Mouse (Mus musculus) neural tube, embryonic 11.5 days (tissue): Measurements from ENCODE around the gene Zscan2. TPM values are rescaled to one million over a fixed set of nuclear protein-coding genes. Genes with fewer than 3 reads are reported as not detected.

Experiments
- ATAC-seq: fragments of 200-750 bp; cut with Nextera tagmentation; 2 replicates; pipeline ENCODE4 v1.8.0; 2017; ENCODE audit warnings: moderate number of reproducible peaks, mild to moderate bottlenecking, moderate TSS enrichment, moderate library complexity; ENCODE audit not compliant: insufficient read depth, low FRiP score, low TSS enrichment
- DNase-seq: peaks from one replicate; pipeline ENCODE4 v3.0.0-alpha.2; 2015; ENCODE audit warnings: low spot score
- H3K27ac ChIP-seq: fragments of 300-500 bp; sonication (generic); 2 replicates; pipeline ENCODE4 v1.5.1; 2014; ENCODE audit warnings: low read depth, mild to moderate bottlenecking, low read length
- H3K27me3 ChIP-seq: fragments of 300-500 bp; sonication (generic); 2 replicates; pipeline ENCODE4 v1.6.1; 2014; ENCODE audit warnings: mild to moderate bottlenecking, low read length, mixed read lengths; ENCODE audit not compliant: control insufficient read depth, insufficient read depth
- H3K36me3 ChIP-seq: fragments of 300-500 bp; sonication (generic); 2 replicates; pipeline ENCODE4 v1.6.1; 2014; ENCODE audit warnings: mild to moderate bottlenecking, low read length, moderate library complexity, mixed read lengths; ENCODE audit not compliant: control insufficient read depth, insufficient read depth
- H3K4me1 ChIP-seq: fragments of 300-500 bp; sonication (generic); 2 replicates; pipeline ENCODE4 v1.6.1; 2014; ENCODE audit warnings: low read length, mixed read lengths; ENCODE audit not compliant: control insufficient read depth, insufficient read depth
- H3K4me2 ChIP-seq: fragments of 300-500 bp; sonication (generic); 2 replicates; pipeline ENCODE4 v1.6.1; 2014; ENCODE audit warnings: low read depth, mild to moderate bottlenecking, moderate library complexity
- H3K4me3 ChIP-seq: fragments of 300-500 bp; sonication (generic); 2 replicates; pipeline ENCODE4 v1.5.1; 2014; ENCODE audit warnings: low read depth, low read length
- H3K9ac ChIP-seq: fragments of 300-500 bp; sonication (generic); 2 replicates; pipeline ENCODE4 v1.6.1; 2014; ENCODE audit warnings: mild to moderate bottlenecking, low read length
- H3K9me3 ChIP-seq: fragments of 300-500 bp; sonication (generic); 2 replicates; pipeline ENCODE4 v1.6.1; 2016; ENCODE audit warnings: low read length; ENCODE audit not compliant: control insufficient read depth
- WGBS: fragments of 180-500 bp; shearing (Covaris S2); extraction: QIAGEN DNeasy Blood & Tissue Kit; methylation state at CpG from one replicate; pipeline ENCODE4 v1.1.7; 2014; 5-methylcytosine and 5-hydroxymethylcytosine counted together
- polyA plus RNA-seq: library from polyadenylated mRNA; unstranded; fragments of >200 nt; fragmentation: Nextera tagmentation; extraction: Ambion mirVana; gene quantifications from 2 replicates; pipeline ENCODE4 v1.2.1, GENCODE M21; 2014

Zscan2 gene
- polyA plus RNA-seq, 1 experiment from 2014 or later: 4.9 TPM

- Histone ChIP-seq H3K9ac (no peak overlapping the region), H3K4me3 (no peak overlapping the region), H3K4me1 (no peaks in the 10 kb centered on the region), H3K4me2 (no peak overlapping the region), H3K27ac (no peak overlapping the region), H3K27me3 (no peaks in the 10 kb centered on the region), H3K36me3 (peaks cover 5% of the 10 kb centered on the region; the same call in 1 of the 2 replicates), H3K9me3 (no peaks in the 10 kb centered on the region)
- DNase-seq (no peak), ATAC-seq (no peak)
- 78% methylated on average over 1 of the region's 1 CpGs for WGBS
These were observed 3.4 kb downstream of the Zscan2 start for GRCm38 (mm10) chr7:80864151-80864550.

- H3K9ac ChIP-seq: no peak overlapping the region
- no peaks in the 10 kb centered on the region for H3K4me1 ChIP-seq
- no peak overlapping the region for H3K4me2 ChIP-seq
- H3K4me3 ChIP-seq: no peak overlapping the region
- WGBS: 88% methylated on average over 8 of the region's 8 CpGs
- H3K27ac ChIP-seq: no peak overlapping the region
- peaks cover 5% of the 10 kb centered on the region; the same call in 1 of the 2 replicates for H3K36me3 ChIP-seq
- DNase-seq (no peak), ATAC-seq (no peak)
- no peaks in the 10 kb centered on the region for H3K9me3 ChIP-seq
- H3K27me3 ChIP-seq: no peaks in the 10 kb centered on the region
These were observed 4.1 kb downstream of the Zscan2 start for GRCm38 (mm10) chr7:80864831-80865230.

- H3K9ac ChIP-seq: no peak overlapping the region
- no peaks in the 10 kb centered on the region for H3K27me3 ChIP-seq
- H3K4me1 ChIP-seq: no peaks in the 10 kb centered on the region
- H3K27ac ChIP-seq: no peak overlapping the region
- DNase-seq: no peak
- no peak overlapping the region for H3K4me3 ChIP-seq
- no peaks in the 10 kb centered on the region for H3K9me3 ChIP-seq
- ATAC-seq: no peak
- H3K36me3 ChIP-seq: peaks cover 5% of the 10 kb centered on the region; the same call in 1 of the 2 replicates
- no peak overlapping the region for H3K4me2 ChIP-seq
- 96% methylated on average over 7 of the region's 7 CpGs for WGBS
These were observed 4.8 kb downstream of the Zscan2 start for GRCm38 (mm10) chr7:80865521-80865920.

- WGBS: 91% methylated on average over 7 of the region's 7 CpGs
- H3K27ac ChIP-seq: no peak overlapping the region
- no peaks in the 10 kb centered on the region for H3K9me3 ChIP-seq
- no peak overlapping the region for H3K4me3 ChIP-seq
- DNase-seq (no peak), ATAC-seq (no peak)
- no peaks in the 10 kb centered on the region for H3K27me3 ChIP-seq
- no peak overlapping the region for H3K9ac ChIP-seq
- H3K36me3 ChIP-seq: peaks cover 5% of the 10 kb centered on the region; the same call in 1 of the 2 replicates
- no peak overlapping the region for H3K4me2 ChIP-seq
- H3K4me1 ChIP-seq: no peaks in the 10 kb centered on the region
These were observed 5.9 kb downstream of the Zscan2 start for GRCm38 (mm10) chr7:80866514-80867147.

GRCm38 (mm10) chr7:80868686-80869085 lies 8.0 kb downstream of the Zscan2 start:
- 91% methylated on average over 2 of the region's 2 CpGs for WGBS
- peaks cover 12% of the 10 kb centered on the region; the same call in 1 of the 2 replicates for H3K36me3 ChIP-seq

GRCm38 (mm10) chr7:80873038-80873437 lies 12.3 kb downstream of the Zscan2 start:
- Histone ChIP-seq H3K9ac (no peak overlapping the region), H3K36me3 (peaks cover 17% of the 10 kb centered on the region), H3K4me3 (no peak overlapping the region), H3K9me3 (no peaks in the 10 kb centered on the region), H3K4me2 (no peak overlapping the region), H3K27me3 (peaks cover 10% of the 10 kb centered on the region; the same call in 1 of the 2 replicates), H3K27ac (no peak overlapping the region), H3K4me1 (no peaks in the 10 kb centered on the region)
- 88% methylated on average over 5 of the region's 5 CpGs for WGBS
- ATAC-seq (no peak), DNase-seq (no peak)

More at GRCm38 (mm10) chr7:80868686-80869085, 8.0 kb downstream of the Zscan2 start:
- Histone ChIP-seq H3K27me3 (no peaks in the 10 kb centered on the region), H3K4me2 (no peak overlapping the region), H3K4me1 (no peaks in the 10 kb centered on the region), H3K4me3 (no peak overlapping the region), H3K27ac (no peak overlapping the region), H3K9me3 (no peaks in the 10 kb centered on the region), H3K9ac (no peak overlapping the region)
- no peak for ATAC-seq
- no peak for DNase-seq

GRCm38 (mm10) chr7:80873631-80874030 lies 12.9 kb downstream of the Zscan2 start:
- no peak overlapping the region for H3K4me2 ChIP-seq
- H3K9me3 ChIP-seq: no peaks in the 10 kb centered on the region
- WGBS: 93% methylated on average over 2 of the region's 2 CpGs
- H3K36me3 ChIP-seq: peaks cover 17% of the 10 kb centered on the region
- no peaks in the 10 kb centered on the region for H3K4me1 ChIP-seq
- H3K27me3 ChIP-seq: peaks cover 10% of the 10 kb centered on the region; the same call in 1 of the 2 replicates
- no peak overlapping the region for H3K4me3 ChIP-seq
- no peak for ATAC-seq
- H3K9ac ChIP-seq: no peak overlapping the region
- no peak for DNase-seq
- H3K27ac ChIP-seq: no peak overlapping the region

GRCm38 (mm10) chr7:80875727-80876126 lies 15.0 kb downstream of the Zscan2 start:
- H3K36me3 ChIP-seq: peaks cover 17% of the 10 kb centered on the region
- H3K4me3 ChIP-seq: no peak overlapping the region
- H3K27me3 ChIP-seq: peaks cover 10% of the 10 kb centered on the region; the same call in 1 of the 2 replicates
- ATAC-seq (no peak), DNase-seq (no peak)
- H3K27ac ChIP-seq: no peak overlapping the region
- H3K9ac ChIP-seq: no peak overlapping the region
- 23% methylated on average over 37 of the region's 37 CpGs for WGBS
- H3K4me1 ChIP-seq: no peaks in the 10 kb centered on the region
- H3K4me2 ChIP-seq: no peak overlapping the region
- H3K9me3 ChIP-seq: no peaks in the 10 kb centered on the region

- no peaks in the 10 kb centered on the region for H3K27me3 ChIP-seq
- peak overlapping the region; percentile 25; the same call in 1 of the 2 replicates for H3K4me2 ChIP-seq
These were observed 22.2 kb downstream of the Zscan2 start for GRCm38 (mm10) chr7:80882830-80883505.

More at GRCm38 (mm10) chr7:80882830-80883505, 22.2 kb downstream of the Zscan2 start:
- no peak overlapping the region for H3K27ac ChIP-seq
- peak; percentile 45; the same call in 1 of the 2 replicates for ATAC-seq
- H3K9ac ChIP-seq: no peak overlapping the region
- 27% methylated on average over 14 of the region's 14 CpGs for WGBS
- H3K4me3 ChIP-seq: no peak overlapping the region
- H3K9me3 ChIP-seq: no peaks in the 10 kb centered on the region
- no peaks in the 10 kb centered on the region for H3K36me3 ChIP-seq
- H3K4me1 ChIP-seq: no peaks in the 10 kb centered on the region
- peak; percentile 42 for DNase-seq
